Mouse (Mus musculus) cerebellum, adult 9-11 months (tissue): ENCODE data around the gene Tmem95.

ENCODE experiments used
- DNase-seq: peaks from one replicate; pipeline ENCODE4 v3.0.0; 2022

Gene Tmem95

DNA sequence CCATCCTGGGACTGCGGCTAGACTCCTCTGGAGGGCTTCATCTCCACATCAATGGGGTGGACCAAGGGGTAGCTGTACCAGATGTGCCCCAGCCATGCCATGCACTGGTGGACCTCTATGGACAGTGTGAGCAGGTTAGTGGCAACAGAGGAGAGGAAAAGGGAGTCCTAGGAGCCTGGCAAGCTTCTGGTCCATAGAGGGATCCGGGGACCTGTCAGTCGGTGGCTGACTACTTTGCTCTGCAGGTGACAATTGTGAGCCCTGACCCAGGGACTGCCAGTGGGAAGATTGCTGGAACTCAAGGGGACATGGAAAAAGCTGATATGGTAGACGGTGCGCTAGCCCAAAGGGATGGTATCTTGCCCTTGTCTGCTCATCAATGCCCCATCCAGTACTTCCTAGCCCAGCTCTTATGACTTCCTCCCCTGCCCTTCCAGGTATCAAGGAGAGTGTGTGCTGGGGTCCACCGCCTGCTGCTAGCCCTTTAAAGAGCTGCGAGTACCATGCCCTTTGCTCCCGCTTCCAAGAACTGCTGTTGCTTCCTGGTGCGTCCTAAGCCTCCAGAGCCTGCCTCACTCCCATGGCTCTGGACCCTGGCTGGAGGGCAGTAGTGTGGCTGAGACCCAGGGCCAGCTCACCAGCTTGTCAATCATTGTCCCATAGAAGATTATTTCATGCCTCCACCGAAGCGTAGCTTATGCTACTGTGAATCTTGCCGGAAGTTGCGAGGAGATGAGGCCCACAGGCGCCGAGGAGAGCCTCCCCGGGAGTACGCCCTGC is 33.2 kb upstream of the Tmem95 start:
- peak; percentile 28 for DNase-seq

DNA sequence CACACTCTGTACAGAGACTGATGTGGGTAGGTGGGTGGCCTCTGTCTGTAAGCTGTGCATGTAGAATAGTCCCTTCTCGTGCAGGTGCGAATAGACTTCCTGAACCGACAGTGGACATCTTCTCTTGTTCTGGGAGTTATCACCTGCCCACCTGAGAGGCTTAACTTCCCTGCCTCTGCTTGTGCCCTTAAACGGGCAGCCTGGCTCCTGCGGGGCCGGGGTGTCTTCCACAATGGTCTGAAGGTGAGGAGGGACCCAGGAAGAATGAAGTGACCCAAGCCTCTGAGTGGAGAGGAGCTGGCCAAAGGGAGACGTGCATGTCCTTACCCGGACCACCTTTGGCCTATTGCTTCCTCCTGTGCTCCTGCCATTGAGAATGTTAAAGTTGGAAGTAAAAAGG is 32.4 kb upstream of the Tmem95 start:
- DNase-seq = no peak

DNA sequence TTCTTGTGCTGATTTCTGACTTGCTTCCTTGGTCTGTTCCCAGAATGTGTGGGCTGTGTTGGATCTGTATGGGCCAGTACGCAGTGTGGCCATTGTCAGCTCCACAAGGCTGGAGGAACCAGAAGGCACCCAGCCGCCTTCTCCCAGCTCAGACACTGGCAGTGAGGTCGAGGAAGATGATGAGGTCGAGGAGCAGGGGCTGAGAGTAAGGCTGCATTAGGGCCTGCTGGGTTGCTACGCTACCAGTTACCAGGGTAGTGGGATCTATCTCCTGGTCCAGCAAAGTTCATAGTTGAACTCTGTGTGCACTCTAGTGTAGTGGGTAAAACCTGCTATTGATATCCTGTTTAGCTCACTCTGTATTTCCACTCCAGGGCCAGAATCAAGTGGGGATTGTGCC is 31.4 kb upstream of the Tmem95 start:
- DNase-seq = no peak

DNA sequence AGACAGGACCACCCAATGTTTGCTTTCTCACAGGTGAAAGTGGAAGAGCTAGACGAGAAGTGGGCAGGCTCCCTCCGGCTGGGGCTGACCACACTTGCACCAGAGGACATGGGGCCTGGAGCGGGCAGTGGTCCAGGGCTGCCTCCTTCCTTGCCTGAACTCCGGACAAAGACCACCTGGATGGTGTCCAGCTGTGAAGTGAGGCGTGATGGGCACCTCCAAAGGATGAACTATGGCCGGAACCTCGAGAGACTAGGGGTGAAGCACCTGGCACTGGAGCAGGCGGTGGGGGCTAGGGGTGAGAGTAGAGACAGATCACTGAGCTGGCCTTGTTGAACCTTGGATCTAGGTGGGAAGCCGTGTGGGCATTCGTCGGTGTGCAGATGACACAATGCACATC is 30.8 kb upstream of the Tmem95 start:
- DNase-seq = peak; percentile 47

DNA sequence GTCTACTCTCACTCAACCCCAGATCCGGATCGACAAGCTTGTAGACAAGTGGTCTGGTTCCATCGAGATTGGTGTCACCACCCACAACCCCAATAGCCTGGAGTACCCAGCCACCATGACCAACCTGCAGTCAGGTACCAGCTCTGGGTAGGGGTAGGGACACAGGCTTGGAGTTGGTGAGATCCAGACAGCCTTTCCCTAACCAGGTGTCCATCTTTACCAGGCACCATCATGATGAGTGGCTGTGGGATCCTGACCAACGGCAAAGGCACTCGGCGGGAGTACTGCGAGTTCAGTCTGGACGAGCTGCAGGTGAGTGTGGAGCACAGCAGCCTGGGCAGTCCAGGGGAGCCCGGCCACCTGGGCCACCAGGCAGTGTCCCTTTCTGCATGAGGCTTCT is 26.5 kb upstream of the Tmem95 start:
- peak; percentile 27 for DNase-seq

DNA sequence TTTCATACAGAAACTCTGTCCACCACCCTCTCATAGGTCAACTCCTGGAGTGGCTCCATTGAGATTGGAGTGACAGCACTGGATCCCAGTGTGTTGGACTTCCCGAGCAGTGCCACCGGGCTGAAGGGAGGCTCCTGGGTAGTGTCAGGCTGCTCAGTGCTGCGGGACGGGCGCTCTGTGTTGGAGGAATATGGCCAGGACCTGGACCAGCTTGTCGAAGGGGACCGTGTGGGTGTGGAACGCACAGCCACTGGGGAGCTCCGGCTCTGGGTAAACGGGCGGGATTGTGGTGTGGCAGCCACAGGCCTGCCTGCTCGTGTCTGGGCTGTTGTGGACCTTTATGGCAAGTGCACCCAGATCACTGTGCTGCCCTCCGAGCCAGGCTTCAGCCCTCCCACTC is 25.2 kb upstream of the Tmem95 start:
- peak; percentile 49 for DNase-seq

DNA sequence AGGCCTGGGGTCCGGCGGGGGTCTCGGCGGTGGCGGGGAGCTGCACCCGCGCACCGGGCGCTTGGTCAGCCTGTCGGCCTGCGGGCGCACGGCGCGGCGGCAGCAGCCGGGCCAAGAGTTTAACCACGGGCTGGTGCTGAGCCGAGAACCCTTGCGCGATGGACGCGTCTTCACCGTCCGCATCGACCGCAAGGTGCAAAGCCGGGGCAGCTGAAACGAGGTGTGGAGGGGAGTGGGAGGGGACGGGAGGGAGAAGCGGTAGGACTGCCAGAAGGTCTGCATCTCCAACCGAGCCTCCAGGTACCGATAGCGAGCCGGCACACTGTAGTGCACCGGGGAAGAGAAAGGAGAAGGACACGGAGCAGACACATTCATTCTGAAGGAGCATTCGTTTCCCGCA is 24.2 kb upstream of the Tmem95 start:
- DNase-seq = no peak

DNA sequence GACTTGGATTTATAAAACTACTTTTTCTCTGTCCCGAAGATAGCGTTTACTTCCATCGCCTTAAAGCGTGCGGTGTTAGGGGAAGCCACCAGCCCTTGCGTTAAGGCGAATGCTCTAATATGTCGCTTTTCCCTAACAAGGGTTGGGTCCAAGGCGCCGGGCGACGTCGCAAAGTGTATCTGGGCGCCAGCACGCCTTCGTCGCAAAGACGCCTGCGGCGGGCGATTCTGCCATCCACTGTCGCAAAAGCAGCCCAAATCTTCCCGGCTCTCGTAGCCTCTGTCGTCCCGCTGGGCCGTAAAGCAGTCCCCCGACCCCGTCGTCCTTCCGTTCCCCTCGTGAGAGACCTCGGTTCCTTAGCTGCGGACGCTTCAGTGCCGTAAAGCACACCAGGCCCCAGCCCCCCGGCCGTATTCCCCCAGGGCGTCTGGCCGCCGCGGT is 23.6 kb upstream of the Tmem95 start:
- peak; percentile 98 for DNase-seq

DNA sequence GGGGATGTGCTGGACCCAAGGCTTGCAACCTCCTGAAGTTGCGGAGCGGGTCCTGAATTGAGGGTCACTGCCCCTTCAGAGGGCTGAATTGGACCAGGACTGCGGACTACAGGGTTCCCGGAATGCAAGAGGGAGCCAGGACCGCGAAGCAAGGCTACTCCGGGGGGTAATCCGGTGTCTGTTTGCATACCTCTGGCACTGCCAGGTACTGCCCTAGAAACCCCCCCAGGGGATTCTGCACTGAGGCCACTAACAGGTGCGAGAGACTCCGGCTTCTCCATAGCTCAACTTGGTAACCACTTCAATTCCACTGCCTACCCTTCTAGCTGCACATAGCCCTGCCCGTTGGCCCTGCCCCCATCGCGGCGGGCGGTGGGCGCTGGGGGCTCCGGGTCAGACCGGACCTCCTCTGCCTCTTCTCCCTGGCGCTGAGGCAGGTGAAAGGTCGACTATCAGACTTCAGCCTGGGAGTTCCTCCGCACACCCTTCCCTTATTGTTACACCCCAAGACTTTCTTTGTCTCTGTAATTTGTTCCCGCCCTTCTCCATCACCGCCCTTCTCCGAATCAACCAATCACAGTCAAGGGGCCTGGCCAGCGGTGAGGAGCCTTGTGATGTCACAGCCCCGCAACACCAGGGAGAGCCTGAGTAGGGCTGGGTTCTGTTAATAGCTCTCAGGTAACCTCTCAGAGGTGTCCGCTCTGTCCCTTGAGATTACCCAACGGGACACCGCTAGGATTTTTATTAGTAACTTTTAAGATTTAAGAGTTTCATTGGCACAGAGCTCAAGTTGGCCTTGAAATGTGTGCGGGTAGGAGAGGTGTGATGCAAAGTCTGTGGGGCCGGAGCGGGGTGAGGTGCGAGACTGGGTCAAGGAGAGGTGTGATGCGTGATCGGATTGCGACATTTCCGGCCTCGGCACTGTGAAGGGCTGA is 22.9 kb upstream of the Tmem95 start, which contains the start of the genes 2810408A11Rik and Neurl4:
Gene 2810408A11Rik (minus strand): TSS at position 517 of the 935 bp plus-strand sequence.
Gene Neurl4 (plus strand): TSS at position 602 of the 935 bp plus-strand sequence.
- DNase-seq = peak; percentile 93

DNA sequence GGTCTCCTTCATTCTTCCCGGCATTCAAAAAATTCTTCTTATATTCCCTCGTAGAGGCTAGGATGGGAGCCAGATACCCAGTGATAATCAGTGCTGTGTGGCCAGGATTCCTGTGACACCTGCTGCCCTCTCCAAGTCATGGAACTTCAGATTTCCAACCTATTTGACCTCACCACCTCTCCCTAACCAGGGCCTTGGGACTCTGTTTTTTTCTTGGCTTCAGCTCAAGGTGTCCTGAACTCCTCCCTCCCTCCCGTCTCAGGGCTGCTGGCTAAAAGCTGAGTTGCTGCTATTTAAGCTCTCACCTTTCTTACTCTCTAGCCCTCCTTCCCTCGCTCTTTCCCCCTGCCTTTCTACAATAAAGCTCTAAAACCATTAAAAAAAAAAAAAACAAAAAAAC is 22.1 kb upstream of the Tmem95 start:
- DNase-seq = peak; percentile 55

DNA sequence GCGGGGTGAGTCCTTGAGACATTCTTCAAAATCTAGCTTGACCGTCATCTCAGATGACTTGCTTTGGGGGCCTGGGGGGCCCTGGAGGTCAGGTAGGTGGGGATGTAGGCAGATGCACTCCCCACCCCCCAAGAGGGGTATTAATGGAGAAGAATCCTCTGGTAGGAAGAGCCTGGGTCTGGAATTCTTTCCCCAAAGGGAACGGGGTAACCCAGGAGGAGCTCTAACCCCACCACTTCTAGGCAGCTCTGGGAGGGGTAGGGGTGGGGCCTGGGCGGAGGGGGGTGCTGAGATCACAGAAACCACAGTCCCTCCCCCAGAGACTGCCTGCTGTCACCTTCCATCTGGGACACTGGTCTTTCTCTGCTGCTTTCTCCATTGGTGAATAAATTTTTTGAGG is 17.5 kb upstream of the Tmem95 start, which contains the start of gene Acap1:
Gene Acap1 (minus strand): TSS at position 249 of the 400 bp plus-strand sequence.
- no peak for DNase-seq

DNA sequence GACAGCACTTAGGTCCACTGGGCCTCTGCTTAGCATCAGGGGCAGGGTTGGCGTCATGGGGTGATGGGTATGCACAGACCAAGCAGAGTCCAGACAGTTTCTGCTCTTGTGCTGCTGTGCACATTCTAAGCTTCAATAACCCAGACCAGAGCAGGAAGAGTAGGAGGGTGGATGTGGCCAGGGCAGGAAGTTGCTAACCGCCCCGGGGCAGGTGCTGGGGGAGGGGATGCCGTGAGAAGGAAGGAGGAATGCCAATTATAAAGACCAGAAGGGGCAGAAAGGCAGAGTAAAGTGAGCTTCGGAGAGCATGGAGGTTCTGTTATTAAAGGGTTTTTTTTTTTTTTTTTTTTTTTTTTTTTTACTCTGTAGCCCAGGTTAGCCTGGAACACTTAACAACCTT is 16.9 kb upstream of the Tmem95 start:
- DNase-seq = no peak

DNA sequence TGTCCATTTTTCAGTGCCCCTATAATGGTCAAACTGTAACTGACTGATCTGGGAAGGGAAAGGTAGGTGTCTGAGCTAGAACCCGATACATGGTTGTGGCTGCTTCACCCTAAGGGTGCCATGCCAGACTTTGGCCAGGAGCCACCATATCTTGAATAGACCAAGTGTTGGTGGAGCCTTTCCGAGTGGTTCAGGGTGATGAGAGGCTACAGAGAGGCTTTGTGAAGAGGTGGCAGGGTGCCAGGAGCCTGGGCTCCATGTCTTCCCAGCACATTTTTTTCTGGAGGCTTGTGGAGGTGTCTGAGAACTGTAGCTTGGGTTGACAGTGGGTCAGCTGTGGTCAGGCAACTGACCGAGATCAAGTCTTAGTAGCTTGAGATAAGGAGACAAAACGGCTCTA is 13.7 kb upstream of the Tmem95 start:
- no peak for DNase-seq

DNA sequence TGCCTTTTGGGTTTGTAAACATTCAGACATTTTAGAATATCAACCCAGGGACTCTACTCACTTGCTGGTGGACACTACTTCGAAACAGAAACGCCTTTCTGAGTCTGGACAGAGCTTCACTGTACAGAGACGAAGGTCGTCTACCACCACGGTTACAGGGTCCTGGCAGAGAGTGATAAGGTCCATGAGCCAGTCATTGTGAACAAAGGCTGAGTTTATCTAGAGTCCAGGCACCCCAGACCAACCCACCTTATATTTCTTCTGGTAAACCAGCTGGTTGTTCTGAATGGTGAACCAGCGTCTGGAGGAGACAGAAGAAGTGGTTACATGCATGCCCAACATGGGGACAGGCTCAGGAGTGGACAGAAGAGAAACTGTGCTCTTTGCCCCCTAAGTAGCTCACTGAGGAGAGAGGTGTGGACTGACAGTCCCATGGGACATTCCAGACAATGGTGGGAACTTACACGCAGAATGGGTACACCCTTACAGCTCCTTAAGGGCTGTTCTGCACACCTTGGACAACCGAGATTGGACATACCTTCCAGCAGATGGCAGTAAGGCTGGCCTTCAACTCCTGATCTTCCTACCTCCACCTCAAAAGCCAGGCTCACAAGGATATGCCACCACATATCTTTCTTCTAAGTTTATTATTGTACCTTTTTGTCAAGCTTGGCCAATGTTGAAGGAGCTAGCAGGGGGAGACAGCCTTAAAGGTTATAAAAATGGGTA is 9.3 kb upstream of the Tmem95 start:
- DNase-seq = no peak

DNA sequence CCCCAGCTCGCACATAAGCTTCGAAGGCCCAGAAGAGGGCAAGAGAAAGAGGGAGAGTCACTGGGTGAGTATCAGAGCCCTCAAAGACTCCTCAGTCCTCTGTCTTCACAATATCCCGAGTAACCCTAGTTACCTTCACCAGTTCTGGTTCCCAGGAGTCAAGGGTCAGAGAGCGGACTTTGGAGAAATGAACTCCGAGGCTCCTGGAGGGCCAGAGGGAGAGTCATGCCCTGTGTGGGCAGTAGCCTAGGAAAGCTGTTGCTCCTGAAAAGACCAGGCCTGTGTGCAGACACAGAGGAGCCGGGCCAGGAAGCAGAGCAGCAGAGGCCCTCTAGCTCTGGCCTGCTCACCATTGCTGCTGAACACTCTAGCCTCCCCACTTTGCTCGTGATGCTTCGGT is 6.8 kb upstream of the Tmem95 start:
- DNase-seq = no peak

DNA sequence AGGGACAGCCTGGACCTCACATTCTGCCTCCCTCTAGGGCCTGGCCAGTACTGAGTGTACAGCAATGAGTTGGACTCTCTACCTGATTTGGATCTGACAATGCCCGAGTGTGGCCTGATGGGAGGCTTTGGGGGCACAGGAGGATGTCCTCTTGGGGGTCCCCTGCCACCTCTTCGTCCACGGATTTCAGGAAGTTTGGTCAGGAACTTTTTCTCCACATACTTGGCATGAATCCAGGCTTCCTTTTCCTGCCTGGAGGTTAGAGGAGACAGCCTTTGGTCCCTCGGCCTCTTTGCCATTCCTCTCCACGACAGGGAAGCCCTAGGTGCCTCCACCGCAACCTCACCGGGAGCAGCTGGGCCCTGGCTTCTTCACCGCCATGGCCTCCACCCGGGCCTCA is 6.4 kb upstream of the Tmem95 start:
- DNase-seq = no peak

DNA sequence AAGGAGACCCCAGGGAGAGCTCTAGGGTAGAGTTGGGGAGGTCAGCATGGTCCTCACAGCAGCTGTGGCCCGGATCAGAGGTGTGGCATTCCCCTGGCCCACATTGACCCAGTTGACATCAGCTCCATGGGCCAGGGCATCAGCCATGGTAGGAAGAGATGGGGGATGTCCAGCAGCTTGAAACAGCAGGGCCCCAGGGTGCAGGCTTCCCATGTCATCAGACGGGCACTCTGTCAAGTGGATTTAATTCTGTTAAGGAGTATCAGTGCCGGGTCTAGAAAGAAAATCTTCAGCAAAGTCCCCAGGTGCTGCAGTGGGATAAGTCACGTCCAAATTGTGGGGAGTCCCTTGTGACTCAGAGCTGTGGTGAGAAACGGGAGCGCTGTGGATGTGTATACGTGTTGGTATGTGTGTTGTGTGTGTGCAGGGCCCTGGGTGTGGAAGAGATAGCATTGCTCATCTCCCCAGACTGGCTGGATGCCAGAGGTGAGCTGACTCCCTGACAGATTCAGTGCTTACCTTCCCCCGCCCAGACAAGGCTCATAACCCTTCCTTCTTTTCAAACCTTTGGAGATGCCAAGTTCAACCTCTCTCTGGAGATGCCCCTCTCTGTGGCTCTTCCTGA is 5.8 kb upstream of the Tmem95 start:
- DNase-seq = peak; percentile 22

DNA sequence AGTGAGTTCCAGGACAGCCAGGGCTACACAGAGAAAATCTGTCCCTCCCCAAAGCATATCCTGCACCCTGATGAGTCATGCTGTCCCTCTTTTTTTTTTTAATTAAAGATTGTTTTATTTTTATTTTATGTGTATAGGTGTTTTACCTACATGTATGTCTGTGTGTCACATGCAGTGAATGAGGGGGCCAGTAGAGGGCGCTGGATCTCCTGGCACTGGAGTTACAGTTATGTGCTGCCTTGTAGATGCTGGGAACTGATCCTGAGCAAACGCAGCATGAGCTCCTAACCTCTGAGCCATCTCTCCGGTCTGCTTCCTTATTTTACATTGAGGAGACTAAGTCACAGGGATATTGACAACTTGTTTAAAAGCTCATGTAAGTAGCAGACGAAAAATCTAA is 5.2 kb upstream of the Tmem95 start:
- peak; percentile 39 for DNase-seq

DNA sequence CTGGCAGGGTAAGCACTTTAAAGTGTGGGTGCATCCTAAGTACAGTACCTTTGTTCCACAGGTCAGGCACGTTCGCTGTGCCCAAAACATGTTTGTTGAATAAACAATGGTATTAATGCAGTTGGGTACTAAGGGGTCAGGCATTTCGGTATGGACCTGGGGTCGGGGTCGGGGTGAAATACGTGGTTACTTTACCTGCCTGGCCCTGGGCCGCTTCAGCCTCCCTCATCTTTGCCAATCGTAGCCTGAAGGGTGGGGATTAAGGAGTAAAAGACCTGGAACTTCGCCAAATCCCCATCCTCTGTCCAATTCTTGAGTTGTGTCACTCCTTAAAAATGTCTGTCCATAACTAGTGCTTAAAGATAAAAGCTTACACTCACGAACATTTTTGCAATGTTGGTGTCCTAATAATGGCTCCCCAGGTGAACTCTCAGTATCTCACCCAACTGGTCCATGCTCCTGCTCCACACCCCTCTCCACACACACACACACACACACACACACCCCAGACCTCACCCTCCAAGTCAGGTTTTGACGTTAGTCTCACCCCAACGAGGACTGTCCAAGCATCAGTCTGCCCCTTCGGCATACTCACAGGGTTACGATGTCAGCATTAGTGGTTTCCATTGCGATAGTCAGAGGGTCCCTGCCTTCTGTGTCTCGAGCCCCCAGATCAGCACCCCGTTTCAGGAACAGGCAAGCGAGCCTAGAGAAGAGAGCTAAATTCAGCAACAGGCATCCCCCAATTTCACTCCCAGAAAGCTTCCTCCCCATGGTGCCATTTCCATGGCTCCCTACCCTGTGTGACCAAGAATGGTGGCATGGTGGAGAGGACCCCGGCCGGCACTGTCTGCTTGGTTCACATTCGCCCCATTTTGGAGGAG is 4.2 kb upstream of the Tmem95 start:
- peak; percentile 31 for DNase-seq

DNA sequence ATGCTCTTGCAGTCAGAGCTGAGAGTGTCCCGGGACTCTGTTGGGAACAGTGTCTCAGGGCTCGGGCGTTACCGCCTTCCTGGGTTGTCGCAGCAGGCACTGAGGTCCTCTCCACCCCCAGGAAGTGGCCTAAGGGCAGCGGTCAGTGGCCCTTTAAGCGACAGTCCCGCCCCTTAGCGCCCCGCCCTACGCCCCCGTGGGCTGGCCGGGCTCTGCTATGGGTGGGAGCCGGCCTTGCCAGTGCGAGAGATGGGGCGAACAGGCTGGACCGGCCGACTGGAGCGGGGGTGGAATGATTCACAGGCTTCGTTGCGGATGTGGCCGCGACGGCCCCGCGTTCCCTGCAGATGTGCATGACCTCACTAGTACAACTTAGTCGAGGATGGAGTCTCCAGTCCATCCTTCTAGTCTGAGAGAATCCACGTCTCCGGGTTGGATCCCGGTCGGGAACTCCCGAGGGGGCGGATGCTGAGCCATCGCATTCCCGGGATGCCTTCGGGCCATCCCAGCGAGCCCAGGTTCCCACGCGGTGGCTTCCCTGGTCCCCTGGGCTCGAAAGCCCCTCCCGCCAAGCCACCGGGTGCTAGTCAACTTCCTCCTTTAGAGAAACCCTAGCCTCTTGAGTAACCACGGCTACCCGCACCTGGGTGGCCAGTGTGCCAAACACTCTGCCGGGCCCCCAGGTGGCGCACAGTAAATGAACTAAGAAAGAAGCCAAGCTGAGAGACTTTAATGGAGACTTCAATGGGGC is 3.2 kb upstream of the Tmem95 start, which contains the start of gene Kctd11:
Gene Kctd11 (minus strand): TSS at position 554 of the 751 bp plus-strand sequence.
- DNase-seq = peak; percentile 82

DNA sequence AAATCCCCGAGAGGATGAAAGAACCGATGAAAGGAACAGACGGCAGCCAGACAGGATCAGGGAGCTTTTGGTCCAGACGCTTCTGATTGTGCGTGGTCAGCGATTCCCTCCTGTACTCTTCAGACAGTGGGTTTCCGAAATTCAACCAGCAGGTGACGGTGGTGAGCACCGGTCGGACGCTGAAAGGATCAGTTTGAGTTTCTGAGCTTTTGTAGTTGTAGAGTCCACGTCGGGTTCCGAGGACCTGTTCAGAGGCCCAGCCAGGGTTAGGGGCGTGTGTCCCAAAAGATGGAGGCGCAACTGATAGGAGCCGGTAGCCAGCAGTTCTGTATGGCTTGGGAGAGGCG is 2.7 kb upstream of the Tmem95 start:
- peak; percentile 57 for DNase-seq
